Mouse (Mus musculus) layer of hippocampus, adult 8-10 months (tissue): ENCODE data around the gene Cox4i1. TPM values are rescaled to one million over a fixed set of nuclear protein-coding genes. Genes with fewer than 3 reads are reported as not detected.

Source experiments
- DNase-seq, 2 experiments: peaks; one replicate each; pipeline ENCODE4 v3.0.0; 2022; ENCODE audit warnings: low spot score in 2 of 2
- total RNA-seq, 4 experiments: library from RNA; stranded (reverse); gene quantifications; 2 replicates each; pipeline ENCODE4 v1.2.4; 2022

Gene Cox4i1
- total RNA-seq, 4 experiments from 2014 or later = 1,017 to 1,068 (median 1,043) TPM

- DNase-seq = no peak
These were observed 26.0 kb downstream of the Cox4i1 start for GRCm38 (mm10) chr8:120693861-120694493.

GRCm38 (mm10) chr8:120696401-120697153, 28.6 kb downstream of the Cox4i1 start:
- no peak for DNase-seq

- DNase-seq = no peak
These were observed 29.3 kb downstream of the Cox4i1 start for GRCm38 (mm10) chr8:120697154-120697978.

GRCm38 (mm10) chr8:120697979-120698272, 29.9 kb downstream of the Cox4i1 start:
- DNase-seq = no peak

GRCm38 (mm10) chr8:120698426-120698825, 30.4 kb downstream of the Cox4i1 start:
- DNase-seq = no peak

- DNase-seq = no peak
These were observed 31.1 kb downstream of the Cox4i1 start for GRCm38 (mm10) chr8:120699079-120699478.

GRCm38 (mm10) chr8:120699565-120699964, 31.5 kb downstream of the Cox4i1 start:
- DNase-seq = no peak

- no peak for DNase-seq
These were observed 32.0 kb downstream of the Cox4i1 start for GRCm38 (mm10) chr8:120700053-120700452.

- DNase-seq = no peak
These were observed 33.9 kb downstream of the Cox4i1 start for GRCm38 (mm10) chr8:120701758-120702465.

- no peak for DNase-seq
These were observed 36.2 kb downstream of the Cox4i1 start for GRCm38 (mm10) chr8:120704203-120704602.

- DNase-seq = no peak
These were observed 37.1 kb downstream of the Cox4i1 start for GRCm38 (mm10) chr8:120705163-120705562.

- no peak for DNase-seq
These were observed 38.2 kb downstream of the Cox4i1 start for GRCm38 (mm10) chr8:120706193-120706592.

- no peak for DNase-seq
These were observed 41.2 kb downstream of the Cox4i1 start for GRCm38 (mm10) chr8:120709176-120709575.

GRCm38 (mm10) chr8:120715200-120715599, 47.2 kb downstream of the Cox4i1 start:
- DNase-seq = no peak

GRCm38 (mm10) chr8:120715996-120716680, 48.1 kb downstream of the Cox4i1 start:
- no peak for DNase-seq

- no peak for DNase-seq
These were observed 51.7 kb downstream of the Cox4i1 start for GRCm38 (mm10) chr8:120719586-120720236.

- DNase-seq = no peak
These were observed 55.0 kb downstream of the Cox4i1 start for GRCm38 (mm10) chr8:120723025-120723424.
